Mouse (Mus musculus) MEL (cell line): Measurements from ENCODE around the gene Tnfaip1.

ENCODE experiments used
- CHD2 ChIP-seq: IDR thresholded peaks from 2 replicates; pipeline ENCODE4 v1.6.1; 2011; ENCODE audit warnings: low read length, improper control_type of control experiment
- GABPA ChIP-seq: IDR thresholded peaks from 2 replicates; pipeline ENCODE4 v1.6.1; 2012; ENCODE audit warnings: low read depth, mild to moderate bottlenecking, inconsistent platforms, low read length, improper control_type of control experiment, moderate library complexity
- POLR2A ChIP-seq, 2 experiments: IDR thresholded peaks; 2 replicates each; pipeline ENCODE4 v1.6.1; 2011 to 2012; ENCODE audit warnings: low read length in 2 of 2, mild to moderate bottlenecking in 2 of 2, control low read depth in 1 of 2, improper control_type of control experiment in 1 of 2, low read depth in 1 of 2, moderate library complexity in 1 of 2; ENCODE audit not compliant: control insufficient read depth in 1 of 2, insufficient read depth in 1 of 2, poor library complexity in 1 of 2
- TAL1 ChIP-seq: IDR thresholded peaks from 2 replicates; pipeline ENCODE4 v1.6.1; 2012; ENCODE audit warnings: mild to moderate bottlenecking, inconsistent platforms, low read length, moderate library complexity, mixed read lengths
- USF2 ChIP-seq, 2 experiments: IDR thresholded peaks; 2 replicates each; pipeline ENCODE4 v1.6.1; 2011 to 2012; ENCODE audit warnings: improper control_type of control experiment in 2 of 2, low read length in 2 of 2, borderline replicate concordance in 1 of 2, inconsistent platforms in 1 of 2, low read depth in 1 of 2, mild to moderate bottlenecking in 1 of 2; ENCODE audit not compliant: insufficient read depth in 1 of 2

- no peak for TF ChIP-seq GABPA
- no peak for TF ChIP-seq USF2 (IDR thresholded peaks at IDR 0.05; ENCODE audit: borderline replicate concordance in 1 of 2, insufficient read depth in 1 of 2, low read depth in 1 of 2, low read length in 2 of 2)
- TF ChIP-seq POLR2A (IDR thresholded peaks at IDR 0.05; ENCODE audit: control insufficient read depth in 1 of 2, insufficient read depth in 1 of 2, low read depth in 1 of 2, low read length in 2 of 2, poor library complexity in 1 of 2): no peak
- no peak for TF ChIP-seq CHD2
- no peak for TF ChIP-seq TAL1
Observed at GRCm38 (mm10) chr11:78495904-78496303, 40.2 kb downstream of the Tnfaip1 start.
